8 mouse cellular contexts compared by ENCODE assay signal in genomic region chr1:120603656-120604051, GRCm38 (mm10). TPM values are rescaled to one million over a fixed set of nuclear protein-coding genes. Genes with fewer than 3 reads are reported as not detected.
DNase-seq lines count a peak whose midpoint lies in the region; ATAC-seq and TF ChIP-seq lines count a peak whose summit lies in the region.

No protein-coding gene starts in this region.

- no peak for TF ChIP-seq CTCF in E14TG2a.4 (conservative IDR thresholded peaks at IDR 0.05; ENCODE audit: low read length)
- no peak for TF ChIP-seq CTCF in left cerebral cortex, adult 2 months (IDR thresholded peaks at IDR 0.05)

- H3K9ac ChIP-seq in forebrain, embryonic 11.5 days (ENCODE audit: low read length): no peak overlapping the region
- no peak overlapping the region for H3K9ac ChIP-seq in liver, embryonic 13.5 days

- peak overlapping the region; percentile 61 for H3K4me3 ChIP-seq in E14TG2a.4 (replicated peaks; ENCODE audit: low read length)
- peak overlapping the region; percentile 32 for H3K4me3 ChIP-seq in forebrain, embryonic 11.5 days (ENCODE audit: low read depth, low read length)
- H3K4me3 ChIP-seq in liver, embryonic 13.5 days (replicated peaks): peak overlapping the region; percentile 36
- H3K4me3 ChIP-seq in left cerebral cortex, adult 2 months: no peak overlapping the region

- peaks cover 11% of the 10 kb centered on the region for H3K9me3 ChIP-seq in E14TG2a.4 (ENCODE audit: low read length)
- no peaks in the 10 kb centered on the region for H3K9me3 ChIP-seq in forebrain, embryonic 11.5 days (ENCODE audit: control insufficient read depth, low read length)
- no peaks in the 10 kb centered on the region for H3K9me3 ChIP-seq in liver, embryonic 13.5 days (replicated peaks)

- H3K27me3 ChIP-seq in E14TG2a.4 (ENCODE audit: insufficient read depth, low read length): peaks cover 94% of the 10 kb centered on the region
- peaks cover 89% of the 10 kb centered on the region for H3K27me3 ChIP-seq in forebrain, embryonic 11.5 days (ENCODE audit: control insufficient read depth, insufficient read depth, low read length)
- H3K27me3 ChIP-seq in liver, embryonic 13.5 days: peaks cover 99% of the 10 kb centered on the region

- intact Hi-C loops in left cerebral cortex, adult 2 months (cut with DNase I): loop anchor here (5.0 kb wide), 1 partner anchor 724 kb away; no protein-coding TSS in a partner anchor

- H3K4me2 ChIP-seq in forebrain, embryonic 11.5 days (ENCODE audit: low read depth, low read length, severe bottlenecking): peak overlapping the region; percentile 51
- peak overlapping the region; percentile 57 for H3K4me2 ChIP-seq in liver, embryonic 13.5 days

- H3K36me3 ChIP-seq in E14TG2a.4 (ENCODE audit: insufficient read depth, low read length): no peaks in the 10 kb centered on the region
- H3K36me3 ChIP-seq in forebrain, embryonic 11.5 days (ENCODE audit: control insufficient read depth, insufficient read depth, low read length): no peaks in the 10 kb centered on the region
- no peaks in the 10 kb centered on the region for H3K36me3 ChIP-seq in liver, embryonic 13.5 days

- WGBS in forebrain, embryonic 11.5 days: under 1% methylated on average over 35 of the region's 35 CpGs
- WGBS in liver, embryonic 13.5 days (ENCODE audit: insufficient replicate concordance): under 1% methylated on average over 35 of the region's 35 CpGs

- peak; percentile 29 for DNase-seq in gastrocnemius, postnatal 10 days
- DNase-seq in gastrocnemius, adult 18-20 months (ENCODE audit: low spot score): no peak
- DNase-seq in forebrain, embryonic 11.5 days (ENCODE audit: low spot score): no peak
- no peak for DNase-seq in liver, embryonic 13.5 days
- DNase-seq in adipocyte (ENCODE audit: low spot score): no peak
- DNase-seq in left cerebral cortex, adult 2 months (ENCODE audit: extremely low spot score in 1 of 2, low spot score in 2 of 2): no peak
- no peak for DNase-seq in layer of hippocampus, postnatal 25 days (ENCODE audit: extremely low spot score in 1 of 2, low spot score in 1 of 2)

- no peak overlapping the region for H3K27ac ChIP-seq in forebrain, embryonic 11.5 days (ENCODE audit: low read depth, low read length)
- H3K27ac ChIP-seq in liver, embryonic 13.5 days: no peak overlapping the region
- H3K27ac ChIP-seq in left cerebral cortex, adult 2 months: no peak overlapping the region

- H3K4me1 ChIP-seq in E14TG2a.4 (replicated peaks; ENCODE audit: low read depth, low read length): peaks cover 57% of the 10 kb centered on the region
- H3K4me1 ChIP-seq in forebrain, embryonic 11.5 days (replicated peaks; ENCODE audit: control insufficient read depth, insufficient read depth, low read length): peaks cover 11% of the 10 kb centered on the region
- peaks cover 7% of the 10 kb centered on the region; the same call in 1 of the 2 replicates for H3K4me1 ChIP-seq in liver, embryonic 13.5 days (replicated peaks)

- ATAC-seq in forebrain, embryonic 11.5 days (replicated peaks; ENCODE audit: low FRiP score): peak; percentile 32; the same call in 1 of the 2 replicates
- ATAC-seq in liver, embryonic 13.5 days (ENCODE audit: low read depth): no peak

RNA-seq across cellular contexts. Expression of gene En1, which starts 1.4 kb away (rescaled TPM):
- 1 to 10 TPM; 7.3 to 9.2 TPM for total RNA-seq in gastrocnemius, postnatal 10 days (2021)
- total RNA-seq in gastrocnemius, adult 18-20 months (2021): 10 to 100 TPM in 1 of 2 experiments, 1 to 10 TPM in 1; 5.6 to 10.2 TPM
- polyA plus RNA-seq in forebrain, embryonic 11.5 days (2014; fragmentation: Nextera tagmentation; extraction: Ambion mirVana): 1.1 TPM in 2 replicates
- polyA plus RNA-seq in liver, embryonic 13.5 days (2015; fragmentation: Nextera tagmentation; extraction: Ambion mirVana): not detected in 2 replicates
- total RNA-seq in left cerebral cortex, adult 2 months (2021): not detected
- total RNA-seq in layer of hippocampus, postnatal 25 days (2021): under 1 TPM in 1 of 2 experiments, not detected in 1; 0.14 TPM

Comparison
In these comparisons a context has a peak if more than half of its experiments do, and no peak if none do; other contexts are left out.
1. RNA of gene En1, which starts 1.4 kb away (total RNA-seq): 5.6 to 10.2 TPM in gastrocnemius, adult 18-20 months and 7.3 to 9.2 TPM in gastrocnemius, postnatal 10 days; 0.14 TPM in layer of hippocampus, postnatal 25 days and not detected in left cerebral cortex, adult 2 months; every median in the first group is over 4 times any median in the second.